Mouse (Mus musculus): ENCODE data around the gene Rbm20.

Gene Rbm20

DNA sequence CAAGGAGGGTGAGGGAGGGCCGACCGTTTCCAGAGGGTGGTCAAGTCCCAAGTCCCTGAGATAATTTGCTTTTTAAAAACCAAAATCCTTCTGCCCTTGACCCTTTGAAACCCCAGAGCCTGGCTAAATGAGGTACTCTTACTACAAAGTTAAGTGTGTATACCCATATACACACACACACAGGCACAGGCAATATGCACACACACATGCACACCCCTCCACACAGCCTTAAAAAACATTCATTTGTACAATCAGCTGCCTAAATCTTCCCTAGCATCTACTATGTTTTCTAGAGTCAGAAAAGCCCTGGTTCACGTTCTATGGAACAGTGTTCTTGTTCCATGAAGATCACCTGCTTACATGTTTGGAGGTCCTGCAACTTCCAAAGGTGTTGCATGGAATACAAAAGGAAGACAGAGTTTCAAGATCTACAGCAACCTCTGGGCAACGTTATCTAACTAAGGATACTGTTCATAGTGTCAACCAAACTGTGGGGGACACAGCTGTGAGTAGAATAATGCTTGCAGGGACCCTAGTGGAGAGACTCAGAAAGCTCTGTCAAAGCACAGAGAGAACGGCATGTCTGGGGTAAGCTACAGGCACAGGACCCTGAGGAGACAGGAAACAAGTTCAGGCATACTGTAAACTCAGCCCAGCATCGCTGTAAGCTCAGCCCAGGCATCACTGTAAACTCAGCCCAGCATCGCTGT, 97.7 kb downstream of the Rbm20 start:
- TF ChIP-seq CTCF (conservative IDR thresholded peaks at IDR 0.05; ENCODE audit: low read length): no peak
- TF ChIP-seq POU5F1 (IDR thresholded peaks at IDR 0.05; ENCODE audit: borderline replicate concordance, low read length): no peak
- no peak for TF ChIP-seq NANOG (IDR thresholded peaks at IDR 0.05; ENCODE audit: borderline replicate concordance, low read length)

GRCm38 (mm10) chr19:53779402-53779801, 102.3 kb downstream of the Rbm20 start:
- Histone ChIP-seq H3K9me3 (ENCODE audit: low read length) (no peaks in the 10 kb centered on the region), H3K4me3 (replicated peaks; ENCODE audit: low read length) (no peak overlapping the region), H3K36me3 (ENCODE audit: insufficient read depth, low read length) (no peaks in the 10 kb centered on the region), H3K27me3 (ENCODE audit: insufficient read depth, low read length) (0 out of 2 replicates have a peak, but pooled peaks cover 2% of the 10 kb centered on the region), H3K4me1 (replicated peaks; ENCODE audit: low read depth, low read length) (no peaks in the 10 kb centered on the region)
- TF ChIP-seq POU5F1 (IDR thresholded peaks at IDR 0.05; ENCODE audit: borderline replicate concordance, low read length) (no peak), NANOG (IDR thresholded peaks at IDR 0.05; ENCODE audit: borderline replicate concordance, low read length) (no peak), CTCF (conservative IDR thresholded peaks at IDR 0.05; ENCODE audit: low read length) (no peak)

More for the DNA sequence above, 97.7 kb downstream of the Rbm20 start:
- H3K4me3 ChIP-seq (replicated peaks; ENCODE audit: low read length): no peak overlapping the region
- no peaks in the 10 kb centered on the region for H3K36me3 ChIP-seq (ENCODE audit: insufficient read depth, low read length)
- no peaks in the 10 kb centered on the region for H3K9me3 ChIP-seq (ENCODE audit: low read length)
- peaks cover 2% of the 10 kb centered on the region; the same call in 1 of the 2 replicates for H3K27me3 ChIP-seq (ENCODE audit: insufficient read depth, low read length)
- no peaks in the 10 kb centered on the region for H3K4me1 ChIP-seq (replicated peaks; ENCODE audit: low read depth, low read length)

DNA sequence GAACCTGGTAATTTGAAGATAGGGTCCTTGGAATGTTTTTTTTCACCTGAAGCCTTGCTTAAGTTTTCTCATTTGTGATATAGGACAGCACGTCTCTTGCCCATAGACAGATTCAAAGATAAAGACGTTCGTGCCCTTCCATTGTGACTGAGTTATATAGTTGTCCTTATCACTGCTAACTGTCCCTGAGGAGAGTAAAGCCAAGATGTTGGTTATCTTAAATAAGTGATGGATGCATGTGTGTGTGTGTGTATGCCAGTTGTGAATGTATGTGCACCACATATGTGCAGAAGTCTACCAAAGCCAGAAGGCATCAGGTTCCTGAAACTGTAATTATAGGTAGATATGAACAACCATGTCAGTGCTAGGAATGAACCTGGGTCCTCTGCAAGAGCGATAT, 102.7 kb downstream of the Rbm20 start:
- TF ChIP-seq NANOG (IDR thresholded peaks at IDR 0.05; ENCODE audit: borderline replicate concordance, low read length) (no peak), CTCF (conservative IDR thresholded peaks at IDR 0.05; ENCODE audit: low read length) (no peak), POU5F1 (IDR thresholded peaks at IDR 0.05; ENCODE audit: borderline replicate concordance, low read length) (no peak)
- H3K9me3 ChIP-seq (ENCODE audit: low read length): no peaks in the 10 kb centered on the region
- H3K4me3 ChIP-seq (replicated peaks; ENCODE audit: low read length): no peak overlapping the region
- 0 out of 2 replicates have a peak, but pooled peaks cover 2% of the 10 kb centered on the region for H3K27me3 ChIP-seq (ENCODE audit: insufficient read depth, low read length)
- H3K4me1 ChIP-seq (replicated peaks; ENCODE audit: low read depth, low read length): no peaks in the 10 kb centered on the region
- H3K36me3 ChIP-seq (ENCODE audit: insufficient read depth, low read length): no peaks in the 10 kb centered on the region

- Histone ChIP-seq H3K4me3 (replicated peaks; ENCODE audit: low read length) (no peak overlapping the region), H3K9me3 (ENCODE audit: low read length) (no peaks in the 10 kb centered on the region), H3K27me3 (ENCODE audit: insufficient read depth, low read length) (no peaks in the 10 kb centered on the region), H3K36me3 (ENCODE audit: insufficient read depth, low read length) (no peaks in the 10 kb centered on the region), H3K4me1 (replicated peaks; ENCODE audit: low read depth, low read length) (no peaks in the 10 kb centered on the region)
- TF ChIP-seq POU5F1 (IDR thresholded peaks at IDR 0.05; ENCODE audit: borderline replicate concordance, low read length) (no peak), NANOG (IDR thresholded peaks at IDR 0.05; ENCODE audit: borderline replicate concordance, low read length) (no peak), CTCF (conservative IDR thresholded peaks at IDR 0.05; ENCODE audit: low read length) (no peak)
Observed at GRCm38 (mm10) chr19:53780752-53781602, 103.9 kb downstream of the Rbm20 start.

- TF ChIP-seq NANOG (IDR thresholded peaks at IDR 0.05; ENCODE audit: borderline replicate concordance, low read length) (no peak), CTCF (conservative IDR thresholded peaks at IDR 0.05; ENCODE audit: low read length) (no peak), POU5F1 (IDR thresholded peaks at IDR 0.05; ENCODE audit: borderline replicate concordance, low read length) (no peak)
- Histone ChIP-seq H3K4me1 (replicated peaks; ENCODE audit: low read depth, low read length) (no peaks in the 10 kb centered on the region), H3K9me3 (ENCODE audit: low read length) (no peaks in the 10 kb centered on the region), H3K27me3 (ENCODE audit: insufficient read depth, low read length) (0 out of 2 replicates have a peak, but pooled peaks cover 3% of the 10 kb centered on the region), H3K4me3 (replicated peaks; ENCODE audit: low read length) (no peak overlapping the region), H3K36me3 (ENCODE audit: insufficient read depth, low read length) (no peaks in the 10 kb centered on the region)
Observed at GRCm38 (mm10) chr19:53781826-53782225, 104.7 kb downstream of the Rbm20 start.

DNA sequence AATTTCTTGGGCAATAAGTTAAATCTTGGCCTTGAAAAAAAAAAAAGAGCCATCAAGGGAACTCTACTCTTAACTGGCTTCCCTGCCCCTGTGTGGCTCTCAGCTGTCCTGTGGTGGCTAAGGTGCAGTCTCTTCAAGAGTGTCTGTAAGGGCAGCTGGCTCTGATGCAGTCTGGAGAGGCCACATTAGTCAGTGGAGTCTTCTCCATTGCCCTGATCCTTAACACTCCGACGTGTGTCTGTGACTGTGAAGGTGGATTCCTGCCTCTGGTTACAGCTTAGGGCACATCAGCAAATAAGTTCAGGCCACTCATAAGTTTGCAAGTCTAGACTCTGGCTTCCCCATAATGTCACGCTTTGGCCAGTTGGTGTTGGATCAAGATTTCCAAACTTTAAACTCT, 108.2 kb downstream of the Rbm20 start:
- no peak overlapping the region for H3K4me3 ChIP-seq (replicated peaks; ENCODE audit: low read length)
- H3K4me1 ChIP-seq (replicated peaks; ENCODE audit: low read depth, low read length): no peaks in the 10 kb centered on the region
- H3K27me3 ChIP-seq (ENCODE audit: insufficient read depth, low read length): 0 out of 2 replicates have a peak, but pooled peaks cover 3% of the 10 kb centered on the region
- no peaks in the 10 kb centered on the region for H3K9me3 ChIP-seq (ENCODE audit: low read length)
- no peak for TF ChIP-seq POU5F1 (IDR thresholded peaks at IDR 0.05; ENCODE audit: borderline replicate concordance, low read length)
- no peak for TF ChIP-seq CTCF (conservative IDR thresholded peaks at IDR 0.05; ENCODE audit: low read length)
- no peak for TF ChIP-seq NANOG (IDR thresholded peaks at IDR 0.05; ENCODE audit: borderline replicate concordance, low read length)
- H3K36me3 ChIP-seq (ENCODE audit: insufficient read depth, low read length): no peaks in the 10 kb centered on the region

DNA sequence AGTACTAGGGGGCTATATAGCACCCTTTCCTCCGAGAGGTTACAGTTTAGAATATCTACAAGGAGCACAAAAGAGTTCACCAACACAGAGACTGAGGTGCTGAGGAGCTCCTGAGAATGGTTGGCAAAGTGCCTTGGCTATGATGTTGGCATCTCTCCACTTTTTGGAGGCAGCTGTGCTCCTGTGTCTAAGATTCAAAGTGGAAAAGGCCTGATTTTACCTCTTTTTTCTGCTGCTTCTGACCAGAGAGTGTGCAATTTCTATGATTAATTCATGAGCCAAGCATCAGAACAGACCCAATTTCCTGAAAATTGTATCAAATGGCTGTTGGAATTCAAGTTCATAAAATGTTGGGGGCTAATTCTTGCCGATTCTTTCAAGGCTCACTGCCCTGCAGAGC, 109.1 kb downstream of the Rbm20 start:
- TF ChIP-seq NANOG (IDR thresholded peaks at IDR 0.05; ENCODE audit: borderline replicate concordance, low read length) (no peak), CTCF (conservative IDR thresholded peaks at IDR 0.05; ENCODE audit: low read length) (no peak), POU5F1 (IDR thresholded peaks at IDR 0.05; ENCODE audit: borderline replicate concordance, low read length) (no peak)
- Histone ChIP-seq H3K4me1 (replicated peaks; ENCODE audit: low read depth, low read length) (no peaks in the 10 kb centered on the region), H3K9me3 (ENCODE audit: low read length) (no peaks in the 10 kb centered on the region), H3K27me3 (ENCODE audit: insufficient read depth, low read length) (0 out of 2 replicates have a peak, but pooled peaks cover 6% of the 10 kb centered on the region), H3K4me3 (replicated peaks; ENCODE audit: low read length) (no peak overlapping the region), H3K36me3 (ENCODE audit: insufficient read depth, low read length) (no peaks in the 10 kb centered on the region)

DNA sequence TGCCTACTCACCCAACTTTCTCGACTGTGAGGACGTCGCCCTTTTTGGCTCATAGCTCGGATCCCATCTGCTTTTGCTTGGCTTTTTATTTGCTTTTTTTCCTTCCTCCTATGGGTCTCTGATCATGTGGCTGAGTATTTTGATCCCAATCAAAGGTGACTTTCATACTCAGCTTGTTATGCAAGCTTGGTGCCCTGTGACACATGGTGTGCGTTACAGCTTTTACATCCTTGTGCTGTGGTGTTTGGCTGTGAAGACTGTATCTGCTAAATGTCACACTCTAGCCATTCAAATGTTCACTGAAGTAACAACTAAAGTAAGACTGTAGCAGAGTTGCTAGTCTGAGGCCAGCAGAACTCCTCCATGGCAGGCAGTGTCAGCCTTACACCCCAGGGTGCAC, 109.7 kb downstream of the Rbm20 start:
- TF ChIP-seq CTCF (conservative IDR thresholded peaks at IDR 0.05; ENCODE audit: low read length) (no peak), NANOG (IDR thresholded peaks at IDR 0.05; ENCODE audit: borderline replicate concordance, low read length) (no peak), POU5F1 (IDR thresholded peaks at IDR 0.05; ENCODE audit: borderline replicate concordance, low read length) (no peak)
- peaks cover 11% of the 10 kb centered on the region for H3K27me3 ChIP-seq (ENCODE audit: insufficient read depth, low read length)
- no peaks in the 10 kb centered on the region for H3K9me3 ChIP-seq (ENCODE audit: low read length)

More for the DNA sequence above, 109.7 kb downstream of the Rbm20 start:
- no peaks in the 10 kb centered on the region for H3K36me3 ChIP-seq (ENCODE audit: insufficient read depth, low read length)
- no peak overlapping the region for H3K4me3 ChIP-seq (replicated peaks; ENCODE audit: low read length)
- no peaks in the 10 kb centered on the region for H3K4me1 ChIP-seq (replicated peaks; ENCODE audit: low read depth, low read length)
